Mouse (Mus musculus) liver, embryonic 14.5 days (tissue): ENCODE data around the gene As3mt.

ENCODE experiments used
- CTCF ChIP-seq: IDR thresholded peaks from 2 replicates; pipeline ENCODE4 v1.5.1; 2016; ENCODE audit warnings: antibody characterized with exemption, low read depth, control low read depth
- EP300 ChIP-seq: IDR thresholded peaks from 2 replicates; pipeline ENCODE4 v1.6.1; 2016; ENCODE audit warnings: antibody characterized with exemption, low read depth

GRCm38 (mm10) chr19:46696943-46697342 lies 10.3 kb upstream of the As3mt start:
- TF ChIP-seq CTCF (no peak), EP300 (no peak)
